Mouse (Mus musculus) midbrain, embryonic 16.5 days (tissue): ENCODE measurements around the gene Efna1. TPM values are rescaled to one million over a fixed set of nuclear protein-coding genes. Genes with fewer than 3 reads are reported as not detected.
A peak's percentile ranks its signal among the peaks of the same experiment; 100 is the strongest.

Experiments used
- ATAC-seq: fragments of 200-750 bp; cut with Nextera tagmentation; 2 replicates; pipeline ENCODE4 v1.8.0; 2017; ENCODE audit warnings: moderate TSS enrichment
- H3K27ac ChIP-seq: fragments of 300-500 bp; sonication (generic); 2 replicates; pipeline ENCODE4 v1.5.1; 2014; ENCODE audit warnings: mild to moderate bottlenecking, low read length, mixed read lengths
- H3K27me3 ChIP-seq: fragments of 300-500 bp; sonication (generic); 2 replicates; pipeline ENCODE4 v1.6.1; 2014; ENCODE audit warnings: low read depth, low read length, mixed read lengths; ENCODE audit not compliant: control insufficient read depth, insufficient read depth
- H3K36me3 ChIP-seq: fragments of 300-500 bp; sonication (generic); 2 replicates; pipeline ENCODE4 v1.6.1; 2014; ENCODE audit warnings: mild to moderate bottlenecking, low read length, moderate library complexity, mixed read lengths; ENCODE audit not compliant: control insufficient read depth, insufficient read depth
- H3K4me1 ChIP-seq: fragments of 300-500 bp; sonication (generic); 2 replicates; pipeline ENCODE4 v1.6.1; 2014; ENCODE audit warnings: mild to moderate bottlenecking, low read length, mixed read lengths; ENCODE audit not compliant: control insufficient read depth, insufficient read depth
- H3K4me2 ChIP-seq: fragments of 300-500 bp; sonication (generic); 2 replicates; pipeline ENCODE4 v1.6.1; 2014; ENCODE audit warnings: mild to moderate bottlenecking, low read length, mixed read lengths
- H3K4me3 ChIP-seq: fragments of 300-500 bp; sonication (generic); 2 replicates; pipeline ENCODE4 v1.5.1; 2014; ENCODE audit warnings: low read depth, mild to moderate bottlenecking, low read length, moderate library complexity, mixed read lengths
- H3K9ac ChIP-seq: fragments of 300-500 bp; sonication (generic); 2 replicates; pipeline ENCODE4 v1.6.1; 2014; ENCODE audit warnings: low read depth, low read length, mixed read lengths
- H3K9me3 ChIP-seq: fragments of 300-500 bp; sonication (generic); replicated peaks from 2 replicates; pipeline ENCODE4 v1.6.1; 2014; ENCODE audit warnings: mild to moderate bottlenecking, low read length, mixed read lengths; ENCODE audit not compliant: control insufficient read depth, poor library complexity, severe bottlenecking
- WGBS: fragments of 180-500 bp; shearing (Covaris S2); extraction: QIAGEN DNeasy Blood & Tissue Kit; methylation state at CpG from one replicate; pipeline ENCODE4 v1.1.7; 2014; 5-methylcytosine and 5-hydroxymethylcytosine counted together
- polyA plus RNA-seq: library from polyadenylated mRNA; unstranded; fragments of >200 nt; fragmentation: Nextera tagmentation; extraction: Ambion mirVana; gene quantifications from 2 replicates; pipeline ENCODE4 v1.2.1, GENCODE M21; 2015

Gene Efna1
- polyA plus RNA-seq, 1 experiment from 2014 or later, result 6.8 TPM

DNA sequence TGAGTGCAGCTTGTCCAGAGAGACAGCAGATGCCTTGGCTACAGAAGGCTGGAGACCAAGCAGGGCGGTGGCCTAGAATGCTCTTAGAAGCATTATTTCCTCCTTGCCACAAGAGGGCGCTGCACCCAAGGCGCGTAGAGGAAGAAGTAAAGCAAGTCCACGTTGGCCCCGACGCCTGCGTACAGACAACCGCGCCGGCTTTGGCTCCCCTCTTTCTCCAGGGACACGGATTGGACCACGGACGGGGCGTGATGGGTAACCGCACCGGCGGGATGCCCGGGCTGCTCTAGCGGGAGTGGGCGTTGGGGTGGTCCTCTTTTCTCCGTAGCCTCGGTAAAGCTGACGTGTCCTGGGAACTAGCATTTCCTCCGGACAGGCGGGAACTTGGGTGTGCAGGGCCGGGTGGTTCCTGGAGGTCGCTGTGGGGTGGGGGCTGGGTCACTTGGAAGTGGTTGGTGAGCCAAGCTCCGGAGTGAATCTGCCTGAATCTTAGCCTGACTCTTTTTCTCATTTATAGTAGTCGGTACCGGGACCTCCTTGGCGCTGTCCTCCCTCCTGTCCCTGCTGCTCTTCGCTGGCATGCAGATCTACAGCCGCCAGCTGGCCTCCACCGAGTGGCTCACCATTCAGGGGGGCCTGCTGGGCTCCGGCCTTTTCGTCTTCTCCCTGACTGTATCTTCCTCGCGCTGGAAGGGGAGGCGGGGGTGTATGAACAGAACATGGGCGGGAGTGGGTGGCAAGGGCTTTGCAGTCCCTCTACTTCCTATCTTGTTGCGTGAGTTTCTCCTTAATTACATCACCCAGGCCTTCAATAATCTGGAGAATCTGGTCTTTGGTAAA is 34.5 kb downstream of the Efna1 start, which contains the start of gene Trim46:
Gene Trim46, minus strand, starts transcription at position 49 of the 840 bp plus-strand sequence.
- H3K27me3 ChIP-seq, result no peaks in the 10 kb centered on the region
- peak within 1 kb of the TSS; percentile 95 for H3K27ac ChIP-seq
- peak; percentile 74 for ATAC-seq
- peaks cover 33% of the 10 kb centered on the region for H3K4me1 ChIP-seq
- peaks cover 8% of the 10 kb centered on the region for H3K36me3 ChIP-seq
- H3K9me3 ChIP-seq, result no peaks in the 10 kb centered on the region
- under 1% methylated on average over 42 of the region's 42 CpGs for WGBS
- peak within 1 kb of the TSS; percentile 86 for H3K9ac ChIP-seq
- H3K4me2 ChIP-seq, result peak within 1 kb of the TSS; percentile 86
- H3K4me3 ChIP-seq, result peak within 1 kb of the TSS; percentile 71

DNA sequence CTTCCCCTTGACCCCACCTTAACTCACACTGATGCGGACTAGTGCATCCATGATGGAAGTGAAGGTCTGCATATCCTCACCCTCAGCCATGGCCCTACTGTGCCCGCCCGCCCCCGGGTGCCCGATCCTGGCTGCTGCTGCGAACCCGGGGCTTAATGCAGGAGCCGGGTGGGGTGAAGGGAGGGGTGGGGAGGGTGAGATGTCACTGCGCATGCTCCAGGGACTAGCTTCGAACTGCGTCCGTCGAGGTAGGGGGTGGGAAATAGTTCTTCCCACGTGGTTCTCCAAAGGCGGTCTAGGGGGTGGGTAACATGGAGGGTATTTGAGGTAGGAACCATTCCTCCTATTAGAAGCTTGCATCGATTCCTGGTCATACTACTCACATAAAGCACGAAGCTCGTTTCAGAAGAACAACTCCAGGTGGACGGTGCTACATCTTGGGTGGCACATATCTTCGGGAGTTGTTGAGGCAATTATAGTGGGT is 35.2 kb downstream of the Efna1 start, which contains the start of gene Krtcap2:
Gene Krtcap2, plus strand, starts transcription at position 279 of the 484 bp plus-strand sequence.
- Histone ChIP-seq H3K4me3 (peak within 1 kb of the TSS; percentile 71), H3K4me2 (peak within 1 kb of the TSS; percentile 86), H3K36me3 (peaks cover 15% of the 10 kb centered on the region), H3K27ac (peak within 1 kb of the TSS; percentile 95), H3K4me1 (peaks cover 31% of the 10 kb centered on the region), H3K9ac (peak within 1 kb of the TSS; percentile 86), H3K9me3 (no peaks in the 10 kb centered on the region), H3K27me3 (no peaks in the 10 kb centered on the region)
- 1% methylated on average over 20 of the region's 20 CpGs for WGBS
- ATAC-seq, result peak; percentile 78

DNA sequence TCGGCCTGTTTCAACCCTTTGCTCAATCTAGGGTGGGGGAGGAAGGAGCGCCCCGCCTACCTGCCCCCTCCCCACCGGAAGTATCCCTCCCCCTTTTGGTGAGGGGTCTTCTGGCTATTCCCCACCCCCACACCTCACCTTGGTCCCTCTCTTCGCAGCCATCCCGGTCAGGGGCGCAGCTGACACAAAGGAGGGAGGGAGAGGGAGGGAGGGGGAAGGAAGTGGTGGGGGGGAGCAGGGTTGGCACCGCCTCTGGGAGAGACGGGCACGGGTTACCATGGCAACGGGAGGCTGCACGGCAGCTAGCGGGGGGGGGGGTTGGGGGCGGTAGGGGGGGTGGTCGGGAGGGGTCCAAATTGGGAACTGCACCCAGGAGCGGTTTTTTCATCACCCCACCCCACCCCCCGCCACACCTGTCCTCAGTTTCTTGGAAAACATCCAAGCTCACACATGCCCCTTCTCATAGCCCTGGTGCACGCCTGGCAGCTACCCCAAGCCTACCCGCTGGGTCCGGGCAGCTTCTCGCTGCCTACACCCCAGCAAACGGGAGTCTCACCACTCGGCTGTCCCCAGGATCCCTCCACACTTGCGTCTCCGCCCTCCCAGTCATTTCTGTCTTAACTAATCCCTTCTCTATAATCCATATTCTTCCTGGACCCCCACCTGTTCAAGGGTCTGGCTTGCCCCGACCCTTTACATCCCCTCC is 35.8 kb downstream of the Efna1 start:
- Histone ChIP-seq H3K36me3 (peaks cover 19% of the 10 kb centered on the region), H3K27ac (peak overlapping the region; percentile 95), H3K9me3 (no peaks in the 10 kb centered on the region), H3K4me2 (peak overlapping the region; percentile 86), H3K27me3 (no peaks in the 10 kb centered on the region), H3K9ac (peak overlapping the region; percentile 86), H3K4me1 (peaks cover 31% of the 10 kb centered on the region), H3K4me3 (peak overlapping the region; percentile 71)
- ATAC-seq, result peak; percentile 70
- 0% methylated on average over 12 of the region's 26 CpGs for WGBS

DNA sequence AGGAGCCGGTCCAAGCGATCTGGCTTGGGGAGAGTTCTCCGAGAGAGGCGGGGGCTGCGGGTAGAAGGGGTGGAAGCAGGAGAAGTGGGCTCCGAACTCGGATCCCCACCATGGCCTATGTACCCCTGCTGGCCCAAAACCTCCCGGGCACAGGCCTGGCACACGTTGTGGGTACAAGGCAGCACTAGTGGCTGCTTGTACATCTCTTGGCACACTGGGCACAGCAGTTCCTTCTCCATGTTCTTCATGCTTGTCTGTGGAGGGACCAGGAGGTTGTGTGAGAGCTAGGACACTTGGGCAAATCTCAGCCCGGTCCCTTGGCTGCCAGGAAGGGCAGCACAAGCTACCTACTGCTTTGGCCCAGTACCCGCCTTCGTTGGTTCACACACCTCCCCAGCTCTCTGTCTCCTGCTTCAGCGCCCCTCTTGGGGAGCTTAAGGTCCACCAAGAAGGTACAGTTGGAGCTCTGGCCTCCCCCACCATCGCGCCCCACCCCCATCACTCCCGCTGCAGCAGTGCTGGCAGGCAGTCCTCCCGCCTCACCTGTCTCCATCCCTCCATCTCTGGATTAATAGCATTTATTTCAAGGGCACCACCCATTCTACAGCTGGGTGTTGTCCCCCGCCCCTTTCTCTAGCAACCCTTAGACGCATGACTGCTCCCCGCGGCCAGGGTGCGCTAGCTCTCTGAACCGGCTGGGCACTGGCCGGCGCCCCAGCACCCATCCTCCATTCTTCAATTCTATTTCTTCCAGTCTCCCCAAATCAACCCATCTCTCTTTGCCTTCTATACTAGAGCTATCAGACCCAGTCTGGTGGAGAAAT is 36.6 kb downstream of the Efna1 start:
- Histone ChIP-seq H3K36me3 (peaks cover 25% of the 10 kb centered on the region), H3K4me1 (peaks cover 31% of the 10 kb centered on the region), H3K27ac (peak overlapping the region; percentile 95), H3K27me3 (no peaks in the 10 kb centered on the region), H3K4me2 (peak overlapping the region; percentile 86), H3K4me3 (peak overlapping the region; percentile 71), H3K9ac (peak overlapping the region; percentile 86), H3K9me3 (no peaks in the 10 kb centered on the region)
- peak; percentile 27 for ATAC-seq
- WGBS, result 11% methylated on average over 25 of the region's 25 CpGs

DNA sequence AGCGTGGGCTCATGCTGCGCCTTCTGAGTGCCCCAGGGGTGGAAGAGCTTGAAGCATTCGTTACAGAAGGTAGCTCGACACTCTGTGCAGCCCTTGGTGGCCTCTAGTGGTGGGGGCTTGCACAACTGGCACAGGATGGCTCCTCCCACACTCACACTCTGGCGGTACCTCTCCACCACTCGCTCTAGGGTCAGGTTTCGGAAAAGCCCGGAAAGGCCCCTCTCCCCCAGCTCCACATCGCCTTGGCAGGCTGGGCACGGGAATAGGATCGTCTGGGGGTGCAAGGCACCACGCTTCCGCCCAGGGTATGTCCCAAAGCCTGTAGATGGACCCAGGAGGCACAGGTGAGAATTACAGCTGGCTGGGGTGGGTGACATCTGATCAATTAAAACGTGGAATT is 37.3 kb downstream of the Efna1 start:
- Histone ChIP-seq H3K4me2 (peak overlapping the region; percentile 86), H3K9me3 (no peaks in the 10 kb centered on the region), H3K36me3 (peaks cover 29% of the 10 kb centered on the region), H3K4me1 (peaks cover 31% of the 10 kb centered on the region), H3K9ac (peak overlapping the region; percentile 86), H3K27me3 (no peaks in the 10 kb centered on the region), H3K27ac (0 out of 2 replicates have a peak overlapping the region, but pooled peaks have one; percentile 19), H3K4me3 (peak overlapping the region; percentile 71)
- ATAC-seq, result no peak
- 10% methylated on average over 14 of the region's 14 CpGs for WGBS

DNA sequence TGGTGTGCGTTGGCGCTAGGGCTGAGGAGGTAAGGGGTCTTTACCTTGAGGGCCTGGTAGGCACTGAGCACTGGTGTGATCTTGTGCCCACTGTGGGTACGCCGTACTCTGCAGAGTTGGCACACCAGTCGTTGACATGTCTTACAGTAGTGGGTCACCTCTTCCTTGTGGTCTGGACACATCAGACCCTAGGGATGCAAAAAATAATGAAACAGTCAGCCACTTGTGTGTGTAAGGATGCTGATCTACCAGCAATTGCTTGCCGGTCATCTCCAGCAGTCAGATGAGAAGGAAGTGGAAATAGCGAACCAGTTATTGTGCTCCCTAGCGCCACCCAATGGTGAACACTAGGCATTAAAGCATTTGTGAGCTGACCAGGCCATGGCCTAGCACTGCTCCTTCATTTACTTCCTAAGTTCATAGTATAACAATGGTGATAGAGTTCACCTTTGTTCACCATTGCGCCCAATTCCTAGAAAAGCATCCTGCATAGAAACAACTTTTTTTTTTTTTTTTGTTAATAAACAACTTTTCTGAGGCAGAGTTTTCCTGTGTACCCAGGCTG is 38.5 kb downstream of the Efna1 start:
- no peak for ATAC-seq
- Histone ChIP-seq H3K27ac (no peak overlapping the region), H3K9me3 (no peaks in the 10 kb centered on the region), H3K36me3 (peaks cover 39% of the 10 kb centered on the region), H3K4me3 (no peak overlapping the region), H3K9ac (no peak overlapping the region), H3K4me2 (no peak overlapping the region), H3K4me1 (peaks cover 29% of the 10 kb centered on the region), H3K27me3 (no peaks in the 10 kb centered on the region)
- WGBS, result 72% methylated on average over 9 of the region's 9 CpGs

DNA sequence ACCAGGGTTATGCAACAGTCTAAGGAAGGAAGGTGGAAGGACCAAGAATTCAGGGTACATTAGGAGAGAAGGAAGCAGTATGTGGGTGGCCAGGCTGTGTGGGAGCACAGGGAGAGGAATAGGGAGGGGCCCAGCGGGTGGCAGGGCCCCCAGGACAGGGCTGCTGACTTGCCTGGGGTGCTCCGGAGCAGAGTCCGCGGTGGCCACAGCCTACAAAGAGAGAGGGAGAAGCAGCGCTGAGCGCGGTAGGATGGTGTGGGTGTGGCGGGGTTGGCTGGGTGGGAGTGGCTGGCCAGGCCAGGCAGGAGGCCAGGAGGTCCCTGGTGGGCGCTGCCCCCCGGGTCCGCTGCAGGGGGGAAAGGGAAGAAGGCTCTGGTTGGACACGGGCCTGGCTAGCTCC is 42.4 kb downstream of the Efna1 start:
- H3K4me1 ChIP-seq, result peaks cover 13% of the 10 kb centered on the region
- no peak overlapping the region for H3K27ac ChIP-seq
- H3K9me3 ChIP-seq, result no peaks in the 10 kb centered on the region
- no peak overlapping the region for H3K4me3 ChIP-seq
- H3K27me3 ChIP-seq, result no peaks in the 10 kb centered on the region
- H3K9ac ChIP-seq, result no peak overlapping the region
- H3K4me2 ChIP-seq, result no peak overlapping the region
- WGBS, result 62% methylated on average over 8 of the region's 12 CpGs
- H3K36me3 ChIP-seq, result peaks cover 72% of the 10 kb centered on the region
- ATAC-seq, result no peak

DNA sequence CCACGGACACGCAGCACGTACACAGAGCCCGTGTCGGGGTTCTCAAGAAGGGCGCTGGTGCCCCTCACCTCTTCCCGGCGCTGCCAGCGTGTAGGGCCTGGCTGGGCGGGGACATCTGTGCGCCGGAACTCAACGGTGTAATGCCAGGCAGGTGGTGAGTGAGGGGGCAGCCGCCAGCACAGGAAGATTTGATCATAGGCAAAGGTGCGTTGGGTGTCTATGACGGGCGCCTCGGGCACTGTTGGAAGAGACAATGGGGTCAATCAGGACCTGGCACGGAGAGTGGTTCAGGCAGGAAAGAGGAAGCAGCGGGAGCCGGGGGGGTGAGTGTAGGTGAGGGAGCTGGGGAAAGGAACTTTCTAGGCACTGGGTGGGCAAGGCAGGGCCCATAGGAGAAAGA is 43.3 kb downstream of the Efna1 start:
- 95% methylated on average over 21 of the region's 21 CpGs for WGBS
- Histone ChIP-seq H3K9me3 (no peaks in the 10 kb centered on the region), H3K36me3 (peaks cover 78% of the 10 kb centered on the region)

More for the DNA sequence above, 43.3 kb downstream of the Efna1 start:
- no peak for ATAC-seq
- no peak overlapping the region for H3K27ac ChIP-seq
- H3K9ac ChIP-seq, result no peak overlapping the region
- H3K4me2 ChIP-seq, result no peak overlapping the region
- no peak overlapping the region for H3K4me3 ChIP-seq
- H3K27me3 ChIP-seq, result no peaks in the 10 kb centered on the region
- peaks cover 5% of the 10 kb centered on the region; the same call in 1 of the 2 replicates for H3K4me1 ChIP-seq
